Mouse (Mus musculus) activated CD4-positive, CD25-positive, alpha-beta regulatory T cell, adult 4 months (primary cell): ENCODE measurements around the gene Rpl38. TPM values are rescaled to one million over a fixed set of nuclear protein-coding genes. Genes with fewer than 3 reads are reported as not detected.
A peak's percentile ranks its signal among the peaks of the same experiment; 100 is the strongest.
"Not testable (repeated sequence)": the region's sequence is repeated elsewhere in the genome, so short reads cannot be mapped to it uniquely, and the experiment has no call there.

Source experiments
- ATAC-seq: one replicate; pipeline ENCODE4 v1.8.0; 2017
- polyA plus RNA-seq, 2 experiments: library from polyadenylated mRNA; unstranded; fragments of 100-300 nt; shearing (Covaris generic); gene quantifications; one replicate each; pipeline ENCODE4 v1.2.1; 2017

Rpl38 gene
- polyA plus RNA-seq, 2 experiments from 2014 or later = 1,043 to 1,380 TPM

GRCm38 (mm10) chr11:114657737-114658136 lies 10.6 kb upstream of the Rpl38 start:
- ATAC-seq = no peak

DNA sequence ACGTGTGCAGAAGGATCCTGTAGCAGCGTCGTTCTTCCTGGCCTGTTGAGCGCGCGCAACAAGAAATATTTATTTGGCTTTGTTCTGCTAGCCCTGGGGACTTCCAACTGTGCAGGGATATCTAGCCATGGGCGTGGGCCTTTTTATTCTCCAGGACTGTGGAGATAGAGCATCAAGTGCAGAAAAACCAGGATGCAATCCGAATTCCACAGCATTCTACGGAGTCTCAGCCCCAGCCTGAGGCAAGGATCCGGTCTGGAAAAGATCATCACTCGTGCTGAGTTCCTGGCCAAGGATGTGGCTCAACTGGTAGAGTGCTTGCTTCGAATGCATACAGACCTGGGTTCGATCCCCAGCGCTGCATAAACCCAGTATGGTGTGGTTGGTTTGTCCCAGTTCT lies 6.2 kb upstream of the Rpl38 start:
- ATAC-seq = no peak

- ATAC-seq = no peak
Measured at GRCm38 (mm10) chr11:114662746-114663362, 5.5 kb upstream of the Rpl38 start.

DNA sequence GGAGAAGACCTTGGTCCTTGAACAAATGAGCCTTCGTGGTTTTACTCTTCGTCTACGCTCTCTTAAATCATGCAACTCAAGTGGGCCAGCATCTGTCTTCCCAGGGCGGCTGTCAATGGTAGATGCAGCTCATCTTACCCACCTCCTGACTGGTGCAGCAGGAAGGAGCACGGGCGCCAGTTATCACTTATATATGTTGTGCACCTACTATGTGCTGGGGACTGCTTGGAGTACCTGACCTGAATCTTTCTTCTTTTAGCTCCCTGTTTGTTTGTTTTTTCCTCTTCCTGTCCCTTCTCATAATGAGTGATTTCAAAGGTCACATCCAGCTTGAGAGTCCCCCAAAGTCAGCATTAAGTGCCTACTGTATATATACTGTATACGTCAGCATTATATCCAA lies 4.2 kb upstream of the Rpl38 start:
- ATAC-seq = no peak

GRCm38 (mm10) chr11:114665463-114665862 lies 2.9 kb upstream of the Rpl38 start:
- no peak for ATAC-seq

GRCm38 (mm10) chr11:114666786-114667185 lies 1.5 kb upstream of the Rpl38 start:
- ATAC-seq = no peak

DNA sequence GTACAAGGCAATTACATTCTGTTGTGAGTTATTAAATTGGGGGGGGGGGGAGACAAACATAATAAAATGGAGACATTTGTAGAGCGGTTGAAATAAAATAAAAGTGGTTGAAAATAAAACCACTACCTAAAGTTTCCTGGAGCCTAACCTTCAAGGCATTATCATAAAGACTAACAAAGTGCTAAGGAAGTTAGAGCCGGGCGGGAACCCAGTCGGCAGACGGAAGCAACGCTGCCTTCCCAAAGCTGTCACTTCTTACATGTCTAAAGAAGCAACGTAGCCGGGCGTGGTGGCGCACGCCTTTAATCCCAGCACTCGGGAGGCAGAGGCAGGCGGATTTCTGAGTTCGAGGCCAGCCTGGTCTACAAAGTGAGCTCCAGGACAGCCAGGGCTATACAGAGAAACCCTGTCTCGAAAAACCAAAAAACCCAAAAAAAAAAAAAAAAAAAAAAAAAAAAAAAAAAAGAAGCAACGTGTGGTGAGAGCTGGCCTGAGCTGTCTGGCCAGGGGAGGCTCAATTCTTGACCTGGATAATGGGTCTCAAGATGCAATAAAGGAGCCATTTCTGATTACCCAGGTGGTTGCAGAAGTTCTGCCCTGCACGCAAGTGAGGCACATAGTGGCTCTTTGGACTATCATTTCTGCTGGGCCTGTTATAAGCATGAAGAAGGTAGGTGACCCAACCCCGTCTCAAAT lies 940 bp upstream of the Rpl38 start:
- no peak for ATAC-seq

DNA sequence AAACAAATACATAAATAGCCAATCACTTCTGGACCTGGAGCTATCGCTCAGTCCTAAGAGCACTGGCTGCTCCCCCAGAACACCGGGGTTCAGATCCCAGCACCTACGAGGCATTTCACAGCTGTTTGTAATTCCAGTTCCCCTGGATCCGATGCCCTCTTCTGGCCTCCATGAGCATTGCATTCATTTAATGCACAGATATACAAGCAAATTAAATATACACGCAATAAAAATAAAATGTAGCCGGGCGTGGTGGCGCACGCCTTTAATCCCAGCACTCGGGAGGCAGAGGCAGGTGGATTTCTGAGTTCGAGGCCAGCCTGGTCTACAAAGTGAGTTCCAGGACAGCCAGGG lies 415 bp upstream of the Rpl38 start:
- not testable (repeated sequence) for ATAC-seq

- ATAC-seq = peak; percentile 62
Measured at GRCm38 (mm10) chr11:114668741-114669623, 658 bp downstream of the Rpl38 start.

DNA sequence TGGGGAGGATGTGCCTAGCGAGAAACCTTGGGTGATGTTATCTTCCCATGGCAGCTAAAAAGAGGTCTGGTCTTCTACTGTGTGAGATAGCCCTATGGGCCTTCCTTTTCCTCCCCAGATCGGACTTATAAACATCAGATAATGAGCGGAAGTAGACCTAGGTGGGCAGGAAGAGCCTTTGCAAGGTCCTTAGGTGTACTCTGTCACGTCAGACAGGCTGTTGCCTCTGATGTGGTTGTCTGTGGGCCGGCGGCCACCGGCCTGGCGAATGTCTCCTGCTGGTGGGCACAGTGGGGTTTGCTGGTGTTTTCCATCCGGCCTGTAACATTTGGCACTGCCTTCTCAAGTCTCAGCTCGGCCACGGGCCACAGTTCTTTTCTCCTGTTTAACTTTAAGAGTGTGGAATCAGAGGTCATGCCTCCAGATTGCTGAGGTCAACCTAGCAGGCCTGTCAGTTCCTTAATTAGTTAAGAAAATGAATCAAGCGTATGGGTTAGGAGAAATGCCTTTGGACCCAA lies 1.4 kb downstream of the Rpl38 start:
- ATAC-seq = peak; percentile 33

DNA sequence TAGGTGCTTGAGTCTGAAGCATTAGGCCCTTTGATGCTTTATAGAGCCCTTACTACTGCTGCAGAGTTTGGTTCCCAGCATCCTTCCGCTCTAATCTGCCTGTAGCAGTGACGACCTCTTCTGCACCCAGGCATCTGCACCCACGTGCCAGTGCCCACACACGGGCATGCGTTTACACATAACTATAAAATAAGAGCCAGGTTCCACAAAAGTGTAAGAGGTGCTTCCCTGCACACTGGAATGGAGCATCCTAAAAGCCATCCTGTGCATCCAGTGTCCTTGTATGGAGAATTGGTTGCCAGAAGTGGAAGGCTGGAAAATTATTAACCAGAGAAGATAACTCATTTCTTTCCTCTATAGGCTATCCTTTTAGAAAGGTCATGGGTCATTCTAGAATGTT lies 2.8 kb downstream of the Rpl38 start:
- no peak for ATAC-seq

- no peak for ATAC-seq
Measured at GRCm38 (mm10) chr11:114672794-114673718, 4.7 kb downstream of the Rpl38 start.

DNA sequence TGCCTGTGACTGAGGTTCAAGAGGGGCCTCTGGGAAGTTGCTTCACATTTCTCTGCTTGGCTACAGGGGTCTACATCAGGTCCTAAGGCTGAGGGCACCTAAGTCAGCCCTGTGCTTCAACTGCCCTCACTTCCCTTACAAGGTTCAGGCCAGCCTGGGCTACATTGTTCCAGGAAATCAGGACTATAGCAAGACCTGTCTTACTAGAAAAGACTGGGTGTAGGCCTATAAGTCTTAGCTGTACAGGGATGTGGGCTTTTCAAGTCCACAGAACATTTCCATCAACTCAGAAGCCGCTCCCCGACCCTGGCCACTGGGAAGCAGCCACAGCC lies 5.4 kb downstream of the Rpl38 start:
- no peak for ATAC-seq

DNA sequence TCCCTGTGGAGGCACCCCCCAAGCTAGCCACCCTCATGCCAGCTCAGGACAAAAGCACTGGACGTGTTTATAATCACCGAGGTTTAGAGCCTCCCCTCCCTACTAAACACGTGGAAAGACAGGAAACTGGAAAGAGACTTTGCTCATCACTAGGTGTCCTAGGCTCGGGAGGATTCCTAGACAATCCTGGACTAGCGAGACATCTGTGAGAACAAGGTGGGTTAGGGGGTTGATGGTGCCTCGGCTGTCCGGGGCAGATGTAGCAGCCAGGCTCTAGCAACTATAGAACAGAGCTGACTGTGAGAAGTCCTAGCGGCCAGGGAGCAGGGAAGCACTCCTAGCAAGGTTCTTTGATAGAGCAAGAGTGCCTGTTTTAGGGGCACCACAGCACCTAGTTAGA lies 5.9 kb downstream of the Rpl38 start:
- ATAC-seq = no peak

DNA sequence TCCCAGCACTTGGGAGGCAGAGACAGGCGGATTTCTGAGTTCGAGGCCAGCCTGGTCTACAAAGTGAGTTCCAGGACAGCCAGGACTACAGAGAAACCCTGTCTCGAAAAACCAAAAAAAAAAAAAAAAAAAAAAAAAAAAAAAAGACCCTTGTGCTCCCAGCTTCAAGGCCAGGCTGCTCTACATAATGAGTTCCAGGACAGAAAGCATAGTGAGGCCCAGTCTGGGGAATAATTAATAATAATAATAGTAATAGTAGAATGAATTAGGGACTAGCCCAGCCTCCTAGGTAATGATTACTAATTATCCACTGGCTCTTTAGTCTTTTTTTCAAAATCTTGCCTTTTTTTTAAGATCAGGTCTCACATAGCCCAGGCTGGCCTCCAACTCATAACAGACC lies 6.5 kb downstream of the Rpl38 start:
- not testable (repeated sequence) for ATAC-seq

GRCm38 (mm10) chr11:114675341-114675825 lies 7.1 kb downstream of the Rpl38 start, which contains the start of gene Ttyh2:
Gene Ttyh2 (plus strand): TSS chr11:114675431.
- peak; percentile 48 for ATAC-seq

DNA sequence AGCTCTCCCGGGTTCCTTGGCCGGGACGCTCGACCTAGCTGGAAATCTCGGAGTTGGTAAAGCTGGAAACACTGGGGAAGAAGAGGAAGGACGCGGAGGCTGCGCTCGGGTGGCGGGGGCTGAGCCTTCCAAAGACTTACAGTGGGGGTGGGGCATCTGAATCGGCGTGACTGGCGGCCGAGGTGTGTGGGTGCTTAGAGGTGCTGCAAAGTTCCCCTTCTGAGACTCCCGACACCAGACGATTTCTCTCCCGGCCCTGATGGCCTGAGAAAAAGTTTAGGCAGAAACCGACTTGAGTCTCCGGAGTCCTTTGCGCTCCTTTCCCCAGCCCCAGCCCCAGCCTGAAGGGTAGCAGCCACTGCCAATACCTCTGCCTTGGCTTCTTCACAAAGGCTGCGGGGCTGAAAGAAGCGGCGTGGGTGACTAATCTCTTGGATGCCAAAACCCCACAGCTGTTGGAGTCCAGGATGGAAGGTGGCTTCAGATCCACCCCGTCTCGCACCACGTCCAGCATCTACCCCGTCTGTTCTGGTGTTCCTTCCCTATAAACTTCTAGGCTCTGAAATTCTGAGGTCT lies 7.6 kb downstream of the Rpl38 start:
- peak; percentile 33 for ATAC-seq

DNA sequence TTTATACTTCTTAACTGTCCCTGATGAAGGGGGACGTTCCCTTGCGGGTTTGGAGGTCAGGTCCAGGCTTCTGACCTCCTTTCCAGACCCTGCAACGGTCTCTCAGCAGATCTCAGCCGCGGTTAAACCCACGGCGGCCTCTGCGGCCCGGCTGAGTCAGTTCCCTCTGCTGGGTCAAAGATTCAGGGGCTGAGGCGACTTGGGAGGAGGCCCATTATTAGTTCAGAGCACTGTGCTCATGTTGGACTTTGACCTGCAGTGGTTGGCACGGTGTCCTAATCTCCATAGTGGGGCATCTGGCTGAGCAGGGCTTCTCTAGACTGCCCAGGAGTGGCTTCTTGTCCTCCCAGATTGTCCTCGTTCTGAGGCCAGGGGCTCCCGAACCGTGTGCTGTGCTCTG lies 8.1 kb downstream of the Rpl38 start:
- ATAC-seq = no peak

GRCm38 (mm10) chr11:114676896-114677530 lies 8.7 kb downstream of the Rpl38 start:
- ATAC-seq = no peak

DNA sequence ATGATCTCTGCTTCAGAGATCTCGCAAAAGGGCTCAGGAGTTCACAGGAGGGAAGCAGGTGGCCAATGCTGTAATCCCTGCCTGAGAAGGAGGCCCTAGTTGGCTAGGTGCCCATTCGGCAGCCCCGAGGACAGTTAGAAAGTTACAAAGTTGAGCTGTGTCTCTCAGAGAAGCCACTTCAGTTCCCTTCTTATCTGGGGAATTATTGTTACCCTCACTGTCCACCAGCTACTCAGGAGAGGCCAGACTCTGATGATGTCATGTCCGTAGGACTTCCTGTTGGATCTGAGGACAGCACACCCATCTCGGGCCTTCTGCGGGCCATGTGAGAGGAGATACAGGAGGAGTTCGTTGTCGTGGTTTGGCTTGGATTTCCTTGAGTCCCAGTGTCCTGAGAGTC lies 11.3 kb downstream of the Rpl38 start:
- no peak for ATAC-seq

GRCm38 (mm10) chr11:114680291-114680690 lies 12.0 kb downstream of the Rpl38 start:
- ATAC-seq = no peak
